Mouse (Mus musculus) heart, embryonic 14.5 days (tissue): ENCODE measurements at regions not wholly inside any gene's neighbourhood (a gene's known extent, or its start where the extent isn't known, plus 50 kb on each side); places are given as distances from the start of the nearest gene placed in this dataset.

Source experiments
- ATAC-seq: fragments of 200-750 bp; cut with Nextera tagmentation; 2 replicates; pipeline ENCODE4 v1.8.0; 2017; ENCODE audit warnings: low read depth, moderate TSS enrichment; ENCODE audit not compliant: insufficient number of reproducible peaks, insufficient read depth, low FRiP score
- H3K27ac ChIP-seq, 2 experiments: fragments of 200-500 bp in 1 of 2; fragments of 300-500 bp in 1 of 2; sonication (generic) in 1 of 2; replicated peaks in 1 of 2; 2 replicates each; pipeline ENCODE4 v1.5.1; 2012 to 2014; ENCODE audit warnings: low read depth in 2 of 2, low read length in 2 of 2, control low read depth in 1 of 2, mild to moderate bottlenecking in 1 of 2, mixed read lengths in 1 of 2; ENCODE audit not compliant: control insufficient read depth in 1 of 2, insufficient read depth in 1 of 2
- H3K27me3 ChIP-seq: fragments of 300-500 bp; sonication (generic); 2 replicates; pipeline ENCODE4 v1.6.1; 2014; ENCODE audit warnings: mild to moderate bottlenecking, low read length, control low read depth; ENCODE audit not compliant: control insufficient read depth, insufficient read depth
- H3K36me3 ChIP-seq: fragments of 300-500 bp; sonication (generic); 2 replicates; pipeline ENCODE4 v1.6.1; 2014; ENCODE audit warnings: mild to moderate bottlenecking, control low read depth, low read length, mixed read lengths; ENCODE audit not compliant: control insufficient read depth, insufficient read depth
- H3K4me1 ChIP-seq, 2 experiments: fragments of 200-500 bp in 1 of 2; fragments of 300-500 bp in 1 of 2; sonication (generic) in 1 of 2; 2 replicates each; pipeline ENCODE4 v1.6.1; 2012 to 2014; ENCODE audit warnings: low read length in 2 of 2, control low read depth in 1 of 2, mixed read lengths in 1 of 2; ENCODE audit not compliant: control insufficient read depth in 2 of 2, insufficient read depth in 2 of 2
- H3K4me2 ChIP-seq: fragments of 300-500 bp; sonication (generic); 2 replicates; pipeline ENCODE4 v1.6.1; 2014; ENCODE audit warnings: mild to moderate bottlenecking, low read length
- H3K4me3 ChIP-seq, 2 experiments: fragments of 200-500 bp in 1 of 2; fragments of 300-500 bp in 1 of 2; sonication (generic) in 1 of 2; 2 replicates each; pipeline ENCODE4 v1.5.1; 2012 to 2014; ENCODE audit warnings: low read length in 2 of 2, mild to moderate bottlenecking in 2 of 2, control low read depth in 1 of 2, low read depth in 1 of 2, moderate library complexity in 1 of 2; ENCODE audit not compliant: control insufficient read depth in 1 of 2, insufficient read depth in 1 of 2
- H3K9ac ChIP-seq: fragments of 300-500 bp; sonication (generic); 2 replicates; pipeline ENCODE4 v1.6.1; 2014; ENCODE audit warnings: mild to moderate bottlenecking, low read length
- H3K9me3 ChIP-seq: fragments of 300-500 bp; sonication (generic); 2 replicates; pipeline ENCODE4 v1.6.1; 2016; ENCODE audit warnings: low read length, control low read depth; ENCODE audit not compliant: control insufficient read depth
- WGBS: fragments of 180-500 bp; shearing (Covaris S2); extraction: QIAGEN DNeasy Blood & Tissue Kit; methylation state at CpG from one replicate; pipeline ENCODE4 v1.1.7; 2014; 5-methylcytosine and 5-hydroxymethylcytosine counted together

DNA sequence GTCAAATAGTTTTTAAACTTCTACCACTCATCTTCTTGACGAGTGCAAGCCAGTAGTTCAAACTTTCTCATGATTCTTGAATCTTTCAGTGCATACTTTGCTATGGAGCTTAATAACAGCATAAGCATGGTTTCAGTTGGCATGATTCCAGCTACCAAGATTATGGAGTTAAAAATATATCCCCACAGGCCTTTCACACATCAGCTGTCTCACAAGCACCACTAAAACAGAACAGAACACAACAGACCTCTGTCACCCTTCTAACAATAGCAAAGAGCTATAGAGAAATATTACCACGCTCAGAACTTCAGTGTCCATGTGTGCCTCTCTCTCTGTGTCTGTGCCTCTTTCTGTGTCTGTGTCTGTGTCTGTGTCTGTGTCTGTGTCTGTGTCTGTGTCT, 82.5 kb upstream of the Tmtc2 start:
- Histone ChIP-seq H3K9ac (no peak overlapping the region), H3K4me3 (no peak overlapping the region), H3K27ac (peak overlapping the region; percentile 88 to 98), H3K36me3 (no peaks in the 10 kb centered on the region), H3K27me3 (no peaks in the 10 kb centered on the region), H3K4me2 (peak overlapping the region; percentile 11; the same call in 1 of the 2 replicates), H3K9me3 (no peaks in the 10 kb centered on the region), H3K4me1 (peaks cover 4 to 5% of the 10 kb centered on the region in 2 experiments; a peak in 2 of 4 replicates)
- peak; percentile 91 for ATAC-seq
- WGBS, result 10% methylated on average over 2 of the region's 2 CpGs

DNA sequence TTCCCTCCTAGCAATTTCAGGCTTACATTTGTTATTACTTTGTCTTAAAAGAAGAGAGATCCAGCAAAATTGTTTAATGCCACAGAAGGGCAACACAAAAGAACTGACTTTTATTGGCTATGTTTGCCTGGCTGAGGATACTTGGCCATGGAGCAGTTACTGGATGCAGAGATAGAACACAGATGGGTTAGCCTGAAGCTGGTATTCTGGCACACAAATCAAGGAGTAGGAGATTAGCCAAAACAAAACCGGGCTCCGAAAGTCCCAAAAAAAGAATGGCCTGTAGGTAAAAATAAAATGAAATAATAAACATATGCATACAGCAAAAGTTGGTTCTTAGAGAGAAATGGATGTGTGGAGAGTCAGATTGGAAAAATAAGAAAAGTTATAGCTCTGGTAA, 78.2 kb upstream of the Tmtc2 start:
- no peaks in the 10 kb centered on the region for H3K9me3 ChIP-seq
- H3K36me3 ChIP-seq, result no peaks in the 10 kb centered on the region
- no peak overlapping the region for H3K9ac ChIP-seq
- 81% methylated on average over 2 of the region's 2 CpGs for WGBS
- no peak overlapping the region for H3K4me3 ChIP-seq
- no peak overlapping the region for H3K27ac ChIP-seq
- H3K27me3 ChIP-seq, result no peaks in the 10 kb centered on the region
- H3K4me1 ChIP-seq, result peaks cover 4 to 7% of the 10 kb centered on the region in 2 experiments; a peak in 2 of 4 replicates
- no peak overlapping the region for H3K4me2 ChIP-seq
- no peak for ATAC-seq

DNA sequence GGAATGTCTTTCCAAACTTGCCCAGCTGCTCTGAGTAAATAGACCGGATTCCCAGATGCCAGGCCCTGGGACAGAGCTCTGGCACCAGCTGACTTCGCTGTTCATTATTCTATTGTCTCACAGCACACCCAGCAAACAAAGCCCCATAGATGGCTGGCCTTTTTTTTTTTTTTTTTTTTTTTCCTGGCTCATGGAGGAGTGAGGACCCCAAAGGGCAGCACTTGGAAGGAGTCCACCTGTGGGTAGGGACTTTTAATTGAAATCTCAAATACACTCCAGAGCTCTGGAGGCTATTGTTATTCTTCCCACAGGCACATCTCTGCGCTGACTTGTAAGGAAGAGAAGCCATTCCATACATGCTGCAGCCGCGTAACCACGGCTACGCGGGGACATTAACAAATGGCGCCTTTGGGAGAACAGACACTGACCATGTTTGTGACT, 64.8 kb upstream of the Tmtc2 start:
- no peaks in the 10 kb centered on the region for H3K36me3 ChIP-seq
- 86% methylated on average over 9 of the region's 9 CpGs for WGBS

DNA sequence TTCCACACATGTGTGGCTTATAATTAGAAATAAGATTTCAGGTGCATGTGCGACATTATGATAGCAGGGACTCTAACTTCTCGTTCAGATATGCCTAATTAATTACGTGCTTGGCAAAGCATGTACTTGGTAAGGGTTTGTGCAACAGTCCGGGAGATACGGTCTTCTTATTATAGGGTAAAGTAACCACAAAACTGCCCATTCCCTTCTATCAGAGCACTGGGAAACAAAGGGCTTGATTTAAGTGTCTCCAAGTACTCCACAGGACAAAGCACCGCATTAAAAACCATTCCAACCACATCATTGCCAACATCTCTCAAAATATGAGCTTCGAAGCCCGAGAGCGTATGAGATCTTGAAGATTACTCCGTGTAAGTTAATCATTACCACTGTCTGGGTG, 64.2 kb upstream of the Tmtc2 start:
- 87% methylated on average over 10 of the region's 10 CpGs for WGBS
- H3K9ac ChIP-seq, result no peak overlapping the region
- H3K27ac ChIP-seq, result no peak overlapping the region

More for the DNA sequence above, 64.8 kb upstream of the Tmtc2 start:
- H3K4me1 ChIP-seq, result no peaks in the 10 kb centered on the region
- H3K9me3 ChIP-seq, result no peaks in the 10 kb centered on the region
- no peak overlapping the region for H3K9ac ChIP-seq
- H3K4me3 ChIP-seq, result no peak overlapping the region
- no peak overlapping the region for H3K27ac ChIP-seq
- ATAC-seq, result no peak
- no peak overlapping the region for H3K4me2 ChIP-seq
- no peaks in the 10 kb centered on the region for H3K27me3 ChIP-seq

DNA sequence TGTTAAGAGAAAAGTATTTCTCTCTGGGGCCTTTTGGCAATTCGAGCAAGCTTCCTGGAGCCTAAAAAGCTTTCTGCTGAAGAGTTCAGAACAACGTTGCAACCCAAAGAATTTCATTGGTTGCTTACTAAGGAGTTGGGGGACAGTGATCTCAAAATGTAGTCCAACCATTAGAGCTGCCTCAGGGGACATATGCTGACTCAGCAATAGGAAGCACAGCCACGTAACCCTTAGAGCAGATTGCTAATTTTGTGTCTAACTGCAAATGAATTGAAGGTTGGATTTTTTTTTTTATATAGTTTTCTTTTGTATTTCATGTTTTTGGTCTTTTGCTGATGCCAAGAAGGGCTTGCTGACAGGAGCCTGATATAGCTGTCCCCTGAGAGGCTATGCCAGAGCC, 52.6 kb upstream of the Tmtc2 start:
- Histone ChIP-seq H3K4me1 (no peaks in the 10 kb centered on the region; a peak in 1 of 4 replicates), H3K4me2 (no peak overlapping the region), H3K27me3 (no peaks in the 10 kb centered on the region), H3K36me3 (no peaks in the 10 kb centered on the region), H3K4me3 (no peak overlapping the region), H3K9me3 (no peaks in the 10 kb centered on the region), H3K9ac (no peak overlapping the region), H3K27ac (no peak overlapping the region)
- 67% methylated on average over 3 of the region's 3 CpGs for WGBS
- no peak for ATAC-seq

More for the DNA sequence above, 64.2 kb upstream of the Tmtc2 start:
- Histone ChIP-seq H3K4me3 (no peak overlapping the region), H3K4me2 (no peak overlapping the region), H3K36me3 (no peaks in the 10 kb centered on the region), H3K4me1 (no peaks in the 10 kb centered on the region), H3K9me3 (no peaks in the 10 kb centered on the region), H3K27me3 (no peaks in the 10 kb centered on the region)
- no peak for ATAC-seq

DNA sequence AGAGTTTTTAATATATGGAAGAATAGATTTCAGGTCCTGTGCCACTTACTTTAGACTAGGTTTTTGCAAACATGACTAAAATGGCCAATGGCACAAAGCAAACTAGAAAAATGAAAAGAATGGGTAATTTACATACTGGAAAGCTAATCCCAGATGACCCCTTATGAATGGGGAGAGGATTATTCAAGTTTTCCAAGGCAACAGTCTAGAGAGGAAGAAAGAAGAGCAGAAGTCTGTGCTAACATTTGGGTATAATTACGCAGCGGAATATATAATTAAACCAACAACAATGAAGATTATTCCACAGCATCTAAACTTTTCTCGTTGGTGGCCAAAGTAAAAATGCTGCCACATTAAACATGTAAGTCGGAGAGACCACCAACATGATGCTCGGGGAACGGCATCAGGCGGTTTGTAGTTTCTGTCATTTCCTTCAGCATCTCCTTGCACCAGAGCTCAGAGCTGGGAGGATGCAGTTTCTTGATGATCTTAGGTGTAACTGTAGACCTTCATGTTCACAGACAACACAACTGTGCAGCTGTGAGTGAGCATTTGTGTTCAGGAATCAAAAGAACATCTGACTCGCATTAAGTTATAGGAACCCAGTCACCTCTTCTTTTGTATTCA, 51.2 kb upstream of the Tmtc2 start:
- no peak overlapping the region for H3K4me3 ChIP-seq
- WGBS, result 87% methylated on average over 8 of the region's 8 CpGs
- H3K9me3 ChIP-seq, result no peaks in the 10 kb centered on the region
- no peak overlapping the region for H3K9ac ChIP-seq
- no peak overlapping the region for H3K4me2 ChIP-seq
- no peak for ATAC-seq
- H3K27ac ChIP-seq, result no peak overlapping the region
- no peaks in the 10 kb centered on the region for H3K36me3 ChIP-seq
- no peaks in the 10 kb centered on the region for H3K27me3 ChIP-seq
- H3K4me1 ChIP-seq, result no peaks in the 10 kb centered on the region
